Mouse (Mus musculus): Measurements from ENCODE around the gene Mat2a. TPM values are rescaled to one million over a fixed set of nuclear protein-coding genes. Genes with fewer than 3 reads are reported as not detected.
"Not testable (repeated sequence)": the region's sequence is repeated elsewhere in the genome, so short reads cannot be mapped to it uniquely, and the experiment has no call there.

The Mat2a gene
- polyA plus RNA-seq, 1 experiment, result 50.9 TPM

DNA sequence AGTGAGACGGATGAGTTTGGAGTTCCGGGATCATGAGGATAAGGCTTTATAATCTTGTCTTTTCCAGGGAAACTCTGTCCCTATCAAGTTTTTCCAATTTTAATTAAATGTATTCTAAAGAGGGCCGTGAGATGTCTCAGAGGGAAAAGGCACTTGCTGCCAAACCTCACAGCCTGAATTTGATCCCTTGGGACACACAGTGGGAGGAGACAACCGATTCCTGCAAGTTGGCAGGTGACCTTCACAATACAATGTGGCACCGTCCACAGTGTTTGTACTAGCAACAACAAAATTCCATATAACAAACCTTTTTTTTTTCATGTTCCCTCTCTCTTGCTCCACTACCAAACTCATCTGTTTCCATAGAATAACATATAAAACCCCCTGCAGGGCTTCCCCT, 19.6 kb upstream of the Mat2a start:
- no peak for DNase-seq (ENCODE audit: low read depth, low spot score)
- 7% methylated on average over 5 of the region's 5 CpGs for WGBS

DNA sequence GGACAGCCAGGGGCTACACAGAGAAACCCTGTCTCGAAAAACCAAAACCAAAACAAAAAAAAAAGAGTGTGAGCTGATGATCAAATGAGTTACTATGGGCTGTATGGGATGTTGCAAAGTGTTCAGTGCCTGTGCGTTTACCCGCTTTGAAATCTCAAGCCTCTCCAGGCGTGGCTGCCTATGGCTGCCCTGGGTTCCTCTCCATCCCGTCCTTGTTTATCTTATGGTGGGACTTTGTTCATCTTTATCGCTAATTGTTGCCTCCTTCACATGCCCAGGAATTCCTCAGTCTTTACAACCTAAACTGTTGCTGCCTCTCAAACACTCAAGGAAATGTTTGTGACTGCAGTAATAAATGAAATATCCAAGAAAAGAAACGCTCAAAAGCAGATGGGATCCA, 19.1 kb upstream of the Mat2a start:
- DNase-seq (ENCODE audit: low read depth, low spot score), result no peak

DNA sequence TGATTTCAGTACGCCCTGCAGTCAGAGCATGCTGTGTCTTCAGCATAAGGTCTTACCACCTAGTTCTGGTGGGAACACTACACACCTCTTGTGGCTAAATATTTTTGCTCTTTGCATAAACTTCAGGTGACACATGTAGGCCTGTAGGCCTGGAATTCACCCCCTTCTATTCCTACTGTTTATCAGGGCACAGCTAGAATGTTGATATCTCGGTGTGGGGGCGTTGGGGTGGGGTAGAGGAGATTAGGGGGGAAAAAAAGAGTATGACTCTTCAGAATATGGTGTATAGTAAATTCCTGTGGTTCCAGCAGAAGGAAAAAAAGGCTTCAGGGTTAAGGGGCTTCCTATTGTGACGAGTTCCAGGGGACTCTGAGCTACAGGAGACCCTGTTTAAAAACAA, 17.2 kb upstream of the Mat2a start:
- DNase-seq (ENCODE audit: low read depth, low spot score), result no peak
- 91% methylated on average over 4 of the region's 4 CpGs for WGBS

More for the DNA sequence above, 19.1 kb upstream of the Mat2a start:
- WGBS, result 22% methylated on average over 7 of the region's 7 CpGs

DNA sequence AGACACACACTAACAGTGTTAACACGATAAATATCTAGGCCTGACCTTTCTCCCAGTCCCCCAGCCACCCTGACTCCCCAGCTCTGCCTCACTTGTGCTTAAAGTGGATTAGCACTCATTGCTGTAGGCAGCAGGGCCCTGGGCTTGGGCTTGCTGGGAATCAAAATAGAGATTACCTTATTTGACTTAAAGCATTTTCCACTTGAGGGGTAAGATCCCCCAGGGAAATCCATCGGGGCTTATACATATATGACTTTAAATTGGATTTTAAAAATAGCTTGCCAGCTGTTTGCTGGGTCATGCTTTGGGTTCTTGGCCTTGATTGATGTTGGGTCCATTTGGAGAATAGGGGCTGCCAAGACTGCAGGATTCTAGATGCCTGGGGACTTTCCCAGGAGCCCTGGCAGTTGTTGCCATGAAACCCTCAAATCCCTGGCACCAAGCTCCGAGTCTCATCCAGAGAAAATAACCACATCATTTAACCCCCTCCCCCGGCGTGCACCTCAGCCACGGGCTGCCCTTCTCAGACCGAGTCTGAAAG, 15.5 kb upstream of the Mat2a start:
- no peak for DNase-seq (ENCODE audit: low read depth, low spot score)
- WGBS, result 64% methylated on average over 7 of the region's 7 CpGs

DNA sequence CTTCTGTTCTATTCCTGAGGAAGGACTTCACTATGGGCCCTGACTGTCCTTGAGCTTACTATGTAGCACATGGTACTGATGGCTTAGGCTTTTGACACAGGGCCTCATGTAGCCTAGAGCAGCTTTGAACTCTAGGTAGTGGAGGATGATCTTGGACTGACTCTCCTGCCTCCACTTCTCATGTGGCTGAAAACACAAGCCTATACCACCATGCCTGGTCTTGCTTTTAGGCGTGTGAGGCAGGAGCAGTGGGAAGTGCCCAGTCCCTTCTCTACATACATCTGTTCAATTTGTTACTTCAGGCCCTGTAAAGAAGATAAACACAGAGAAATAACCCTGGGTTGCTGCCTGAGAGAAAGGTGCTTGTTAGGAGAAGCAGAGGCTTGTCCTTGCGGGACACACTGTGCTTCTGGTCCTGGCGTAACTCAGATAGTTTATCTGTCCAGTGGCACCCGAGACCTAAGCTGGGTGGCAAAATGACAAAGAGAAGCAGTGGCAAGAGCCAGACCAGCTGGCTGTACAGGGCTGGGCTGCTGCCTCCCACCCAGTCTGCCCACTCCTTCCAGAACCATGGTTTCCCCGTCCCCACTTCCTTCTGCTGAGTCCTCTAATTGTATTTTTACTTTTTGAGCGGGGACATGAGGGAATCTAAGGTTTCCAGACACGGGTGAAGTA, 14.9 kb upstream of the Mat2a start:
- no peak for DNase-seq (ENCODE audit: low read depth, low spot score)
- WGBS, result 62% methylated on average over 7 of the region's 7 CpGs

DNA sequence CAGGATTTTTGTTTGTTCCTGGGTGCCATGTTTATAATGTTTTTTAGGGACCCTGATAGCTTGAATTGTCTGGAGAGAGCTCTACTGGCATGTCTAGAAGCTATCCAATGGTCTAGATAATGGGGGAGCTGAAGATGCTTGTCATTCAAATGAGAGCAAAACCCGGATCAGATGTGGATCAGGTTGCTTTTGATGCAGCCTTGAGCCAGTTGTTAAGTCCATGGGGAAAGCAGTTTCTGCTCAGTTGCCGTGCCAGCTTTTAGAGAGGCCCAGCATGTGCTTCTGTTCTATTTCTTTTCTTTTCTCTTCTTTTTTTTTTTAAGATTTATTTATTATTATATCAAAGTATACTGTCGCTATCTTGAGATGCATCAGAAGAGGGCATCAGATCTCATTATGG, 14.2 kb upstream of the Mat2a start:
- no peak for DNase-seq (ENCODE audit: low read depth, low spot score)
- 91% methylated on average over 3 of the region's 3 CpGs for WGBS

DNA sequence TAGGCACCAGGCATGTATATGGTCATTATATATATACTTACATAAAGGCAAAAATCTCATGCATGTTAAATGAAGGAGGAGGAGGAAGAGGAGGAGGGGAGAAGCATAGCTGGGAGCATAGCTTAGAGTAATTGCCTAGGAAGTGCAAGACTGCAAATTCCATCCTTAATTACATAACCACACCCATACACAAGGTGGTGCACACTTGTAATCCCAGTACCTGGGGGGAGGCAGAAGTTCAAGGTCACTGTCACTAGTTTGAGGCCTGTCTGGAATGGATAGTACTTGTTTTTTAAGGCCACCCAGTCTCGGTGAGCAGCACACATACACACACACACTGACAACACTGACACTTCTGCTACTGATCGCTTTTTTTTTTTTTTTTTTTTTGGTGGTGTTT, 13.0 kb upstream of the Mat2a start:
- no peak for DNase-seq (ENCODE audit: low read depth, low spot score)
- WGBS, result 50% methylated on average over 2 of the region's 2 CpGs

DNA sequence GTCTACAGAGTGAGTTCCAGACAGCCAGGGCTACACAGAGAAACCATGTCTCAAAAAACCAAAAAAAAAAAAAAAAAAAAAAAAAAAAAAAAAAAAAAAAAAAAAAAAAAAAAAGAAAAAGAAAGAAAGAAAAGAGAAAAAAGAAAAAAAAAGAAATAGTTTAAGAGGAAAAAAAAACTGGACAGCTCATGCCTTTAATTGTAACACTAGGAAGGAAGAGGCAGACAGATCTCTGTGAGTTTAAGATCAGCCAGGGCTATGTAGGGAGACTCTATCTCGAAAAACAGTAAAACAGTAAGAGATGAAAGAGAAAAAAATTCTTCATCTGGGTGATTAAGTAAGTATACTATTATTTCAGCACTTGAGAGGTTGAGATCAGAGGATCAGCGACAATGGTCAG, 12.4 kb upstream of the Mat2a start:
- WGBS, result 82% methylated on average over 2 of the region's 2 CpGs
- not testable (repeated sequence) for DNase-seq (ENCODE audit: low read depth, low spot score)

DNA sequence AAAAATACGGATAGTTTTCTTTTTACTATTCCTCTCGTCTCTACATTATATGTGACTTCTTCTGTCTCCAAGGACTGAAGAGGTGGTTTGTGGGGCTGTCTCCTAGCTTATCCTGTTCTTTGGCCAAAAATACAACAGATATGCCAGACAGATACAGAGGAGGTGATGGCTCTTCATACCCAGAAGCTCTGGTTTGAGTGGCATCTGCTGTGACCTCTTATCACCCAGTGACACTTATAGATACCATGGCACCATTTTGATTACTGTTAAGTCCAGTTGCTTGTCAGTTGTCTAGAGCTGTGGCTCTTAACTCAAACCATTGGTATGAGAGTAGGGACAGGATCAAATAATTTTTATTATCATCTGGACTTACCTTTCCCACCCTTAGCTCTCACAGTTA, 8.1 kb upstream of the Mat2a start:
- WGBS, result 92% methylated on average over 2 of the region's 2 CpGs

DNA sequence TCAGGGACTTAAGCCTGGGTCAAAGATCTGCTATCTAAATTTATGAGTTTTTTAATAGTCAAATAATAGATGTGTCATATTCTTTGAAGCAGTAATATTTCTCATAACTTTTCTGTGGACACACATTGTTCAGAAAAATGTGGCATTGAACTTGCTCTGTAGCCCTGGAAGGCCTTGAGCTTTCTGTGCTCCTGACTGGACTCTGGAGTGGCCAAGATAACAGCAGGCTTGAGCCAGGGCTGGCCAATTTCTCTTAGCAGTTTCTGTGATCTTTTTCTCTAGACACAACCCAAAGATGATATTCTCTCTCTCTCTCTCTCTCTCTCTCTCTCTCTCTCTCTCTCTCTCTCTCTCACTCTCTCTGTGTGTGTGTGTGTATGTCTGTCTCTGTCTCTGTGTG, 5.7 kb upstream of the Mat2a start:
- no peak for DNase-seq (ENCODE audit: low read depth, low spot score)

More for the DNA sequence above, 8.1 kb upstream of the Mat2a start:
- DNase-seq (ENCODE audit: low read depth, low spot score), result no peak

DNA sequence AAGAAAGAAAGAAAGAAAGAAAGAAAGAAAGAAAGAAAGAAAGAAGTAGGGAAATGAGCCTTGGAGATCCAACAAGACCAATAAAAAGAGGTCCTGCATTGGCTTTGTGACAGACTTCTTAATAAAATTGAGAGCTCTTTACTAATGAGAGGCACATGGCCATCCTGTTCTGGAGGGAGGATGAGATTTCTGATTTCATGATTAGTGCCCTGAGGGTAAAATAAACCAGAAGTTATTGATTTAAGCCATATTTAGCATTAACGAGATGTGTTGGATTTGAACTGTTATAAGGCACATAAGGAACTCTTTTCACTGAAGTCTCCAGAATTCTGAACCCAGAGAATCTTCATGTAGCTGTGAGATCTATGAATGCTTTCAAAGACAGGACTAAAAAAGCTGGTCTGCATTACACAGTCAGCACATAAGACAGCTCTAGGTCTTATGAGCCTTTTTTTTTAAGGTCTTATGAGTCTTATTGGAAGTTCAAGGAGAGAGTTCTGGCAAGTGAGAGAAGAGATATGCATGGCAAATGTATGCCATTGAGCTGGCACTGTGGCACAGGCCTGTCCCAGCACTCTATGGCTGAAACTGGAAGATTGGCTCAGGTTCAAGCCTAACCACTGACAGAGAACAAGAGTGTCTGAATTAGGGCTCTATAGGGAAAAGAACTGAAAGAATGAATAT, 3.7 kb upstream of the Mat2a start:
- WGBS, result 97% methylated on average over 1 of the region's 1 CpGs
- DNase-seq (ENCODE audit: low read depth, low spot score), result no peak

DNA sequence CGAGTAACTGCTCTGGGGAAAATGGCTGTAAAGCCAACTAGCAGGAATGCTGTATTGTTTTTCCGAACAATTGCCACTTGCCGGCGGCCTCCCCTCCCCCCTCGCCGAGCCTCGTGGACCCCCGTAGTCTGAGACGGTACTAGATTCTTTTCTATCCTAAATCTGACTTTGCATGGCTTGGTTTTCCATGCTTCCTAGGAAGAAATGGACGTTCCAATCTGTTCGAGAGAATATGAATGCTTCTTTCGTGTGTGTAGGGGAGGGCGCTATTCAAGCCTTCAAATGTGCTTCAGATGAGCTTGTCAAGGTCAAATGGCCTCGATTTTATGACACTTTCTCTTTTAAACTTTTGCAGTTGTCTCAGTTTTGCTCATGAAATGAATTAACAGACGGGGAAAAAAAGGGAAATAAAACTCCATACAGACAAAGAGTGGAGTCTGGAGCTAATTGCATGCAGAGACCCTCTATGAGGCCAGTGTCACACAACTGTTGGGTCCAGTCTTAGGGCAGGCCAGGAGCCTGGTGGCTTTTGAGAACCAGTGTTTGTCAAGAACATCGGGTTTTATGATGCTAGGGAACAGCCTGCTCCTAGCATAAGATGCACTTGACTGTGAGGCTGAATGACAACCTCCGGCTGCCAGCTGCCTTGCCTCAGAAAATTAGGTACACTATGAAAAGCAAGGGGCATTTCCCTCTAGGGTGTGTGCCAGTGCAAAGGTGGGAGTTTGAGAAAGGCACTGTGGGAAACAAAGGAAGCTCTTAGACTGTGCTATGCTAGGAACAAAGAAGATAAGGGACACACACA, 1.0 kb upstream of the Mat2a start:
- DNase-seq (ENCODE audit: low read depth, low spot score), result no peak

DNA sequence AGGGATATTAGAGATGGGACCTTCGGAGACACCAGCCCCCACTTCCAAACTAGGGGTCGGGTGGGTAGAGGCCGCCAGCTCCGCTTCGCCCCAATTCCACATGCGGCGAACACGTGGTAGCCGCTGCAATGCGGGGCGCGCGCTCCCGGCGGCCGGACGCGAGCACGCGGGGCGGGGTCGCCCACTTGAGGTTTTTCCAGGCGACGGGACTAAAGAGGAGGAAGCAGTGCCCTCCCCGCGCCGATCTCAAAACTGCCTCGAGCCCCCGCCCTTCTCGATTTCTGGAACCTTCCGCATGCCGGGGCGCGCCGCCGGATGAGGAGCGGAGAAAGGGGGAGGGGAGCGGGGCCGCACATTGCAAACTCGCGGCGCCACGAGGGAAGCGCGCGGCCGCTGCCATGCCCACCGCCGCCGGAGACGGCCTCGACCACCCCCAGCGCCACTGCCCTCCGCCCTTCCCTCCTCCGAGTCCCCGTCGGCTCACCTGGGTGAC, 450 bp downstream of the Mat2a start:
- 1% methylated on average over 52 of the region's 57 CpGs for WGBS
- no peak for DNase-seq (ENCODE audit: low read depth, low spot score)

More for the DNA sequence above, 1.0 kb upstream of the Mat2a start:
- 2% methylated on average over 17 of the region's 17 CpGs for WGBS

DNA sequence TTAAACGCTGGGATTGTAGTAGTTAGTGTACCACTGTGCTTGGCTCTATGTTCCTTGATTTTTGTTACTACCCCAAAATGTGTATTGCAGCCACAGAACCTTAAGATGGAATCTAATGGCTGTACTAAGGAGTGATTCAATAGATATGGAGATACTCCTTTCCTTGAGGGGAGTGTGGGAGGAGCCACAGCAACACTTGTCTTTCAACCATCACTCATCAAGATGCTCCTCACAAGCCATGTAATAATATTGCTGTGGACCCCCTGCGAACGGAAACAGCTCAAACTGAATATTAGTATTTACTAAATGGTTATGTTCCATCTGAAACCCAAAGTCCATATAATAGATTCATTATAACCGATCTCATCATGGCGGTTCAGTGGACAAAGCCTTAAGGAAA, 1.1 kb downstream of the Mat2a start:
- WGBS, result under 1% methylated on average over 5 of the region's 5 CpGs

DNA sequence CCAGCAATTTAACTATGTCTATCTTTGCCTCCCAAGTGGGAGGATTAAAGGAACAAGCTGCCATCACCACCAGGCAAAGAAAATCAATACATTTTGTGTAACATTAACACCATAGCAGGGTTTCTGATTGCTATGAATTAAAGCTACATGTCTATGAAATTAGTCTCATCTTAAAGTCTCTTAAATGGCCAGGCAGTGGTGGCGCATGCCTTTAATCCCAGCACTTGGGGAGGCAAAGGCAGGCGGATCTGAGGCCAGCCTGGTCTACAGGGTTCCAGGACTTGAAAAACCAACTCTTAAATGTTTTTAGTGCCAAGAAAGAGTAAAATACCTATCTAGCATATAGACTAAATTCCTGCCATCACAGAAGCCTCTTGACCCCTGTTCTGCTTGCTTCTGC, 7.2 kb downstream of the Mat2a start:
- no peak for DNase-seq (ENCODE audit: low read depth, low spot score)
- 89% methylated on average over 2 of the region's 2 CpGs for WGBS

More for the DNA sequence above, 1.1 kb downstream of the Mat2a start:
- no peak for DNase-seq (ENCODE audit: low read depth, low spot score)

DNA sequence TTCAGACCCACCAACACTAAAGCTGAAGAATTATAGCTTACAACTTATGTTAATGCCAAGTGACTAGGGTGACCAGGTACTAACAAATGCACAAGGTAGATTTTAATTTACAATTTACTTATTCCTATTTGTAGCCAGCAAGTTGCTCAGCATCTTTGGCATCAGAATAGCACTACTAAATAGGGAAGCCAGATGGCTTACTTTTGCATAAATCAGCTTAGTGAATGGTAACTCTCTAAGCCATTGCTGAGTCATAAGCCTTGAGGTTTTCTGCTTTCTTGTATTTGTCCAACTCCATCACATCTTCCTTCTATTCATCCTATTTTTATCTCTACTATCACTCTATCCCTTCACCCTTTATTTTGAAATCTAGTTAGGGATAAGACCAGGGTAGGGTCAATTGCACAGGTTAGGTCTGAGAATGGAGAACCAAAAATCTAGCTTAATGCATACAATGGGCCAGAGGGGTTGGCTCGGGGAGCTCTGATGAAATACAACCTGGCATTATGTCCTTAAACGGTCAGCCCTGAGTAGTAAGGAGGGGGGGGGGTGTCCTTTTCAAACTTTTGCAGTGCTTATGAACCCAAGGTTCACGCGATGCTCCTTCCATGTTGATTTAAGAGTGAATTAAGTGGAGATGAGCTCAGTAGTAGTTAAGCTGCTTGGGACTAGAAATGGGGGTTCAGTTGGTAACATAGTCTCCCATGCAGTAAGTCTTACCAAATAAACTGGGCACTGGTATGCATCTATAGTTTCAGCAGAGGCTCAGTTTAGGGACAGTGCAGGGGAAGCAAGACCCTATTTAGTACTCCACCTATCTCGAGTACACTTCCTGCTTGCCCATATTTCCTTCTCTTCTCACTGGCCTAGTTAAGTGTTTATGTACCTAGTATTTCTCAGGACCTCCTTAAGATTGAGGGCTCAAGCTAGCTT, 8.1 kb downstream of the Mat2a start:
- DNase-seq (ENCODE audit: low read depth, low spot score), result no peak
- WGBS, result 33% methylated on average over 5 of the region's 5 CpGs

DNA sequence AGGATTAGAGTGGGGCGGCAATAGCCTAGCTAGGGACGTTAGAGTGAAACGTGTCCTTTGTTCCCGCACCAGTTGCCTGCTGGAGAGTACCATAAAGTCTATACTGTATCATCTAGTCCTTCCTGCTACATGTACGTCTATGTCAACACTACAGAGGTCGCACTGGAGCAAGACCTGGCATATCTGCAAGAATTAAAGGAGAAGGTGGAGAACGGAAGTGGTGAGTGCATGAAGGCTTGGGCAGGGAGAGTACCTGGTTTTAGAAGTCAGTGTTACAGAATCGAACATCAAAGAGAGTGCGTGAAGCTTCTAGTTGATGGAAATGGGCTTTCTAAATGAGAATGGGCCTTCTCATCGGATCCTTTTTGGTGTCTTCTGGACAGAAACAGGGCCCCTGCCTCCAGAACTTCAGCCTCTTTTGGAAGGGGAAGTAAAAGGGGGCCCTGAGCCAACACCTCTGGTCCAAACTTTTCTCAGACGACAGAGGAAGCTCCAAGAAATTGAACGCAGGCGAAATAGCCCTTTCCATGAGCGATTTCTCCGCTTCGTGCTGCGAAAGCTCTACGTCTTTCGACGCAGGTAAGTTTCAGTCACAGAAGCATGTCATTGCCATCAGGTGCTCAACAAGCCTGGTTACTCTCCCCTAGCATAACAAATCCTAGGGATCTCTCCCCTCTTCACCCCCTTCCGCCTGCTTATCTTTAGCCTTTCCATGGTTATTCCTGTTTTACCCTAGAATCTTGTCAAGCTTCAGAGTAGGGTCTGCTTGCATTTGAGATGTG, 10.1 kb downstream of the Mat2a start:
- WGBS, result 64% methylated on average over 21 of the region's 21 CpGs
- no peak for DNase-seq (ENCODE audit: low read depth, low spot score)

DNA sequence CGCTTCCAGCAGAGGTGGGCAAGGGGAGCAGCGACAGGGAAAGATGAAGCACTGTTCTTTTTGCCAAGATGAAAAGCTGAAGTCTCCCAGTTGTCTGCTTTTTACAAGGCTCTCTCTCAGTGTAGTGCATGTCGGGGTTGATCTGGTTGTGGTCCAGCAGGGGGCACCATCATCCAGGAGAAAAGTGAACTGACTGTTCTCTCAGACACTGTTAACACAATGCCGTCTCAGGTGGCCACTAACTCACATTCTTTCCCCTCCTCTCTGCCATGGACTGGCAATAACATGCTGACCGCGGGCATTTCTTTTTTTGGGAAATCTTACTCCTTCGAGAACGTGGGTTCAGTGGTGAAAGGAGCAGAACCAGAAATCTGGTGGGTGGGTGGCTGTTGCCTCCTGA, 11.3 kb downstream of the Mat2a start:
- 28% methylated on average over 8 of the region's 8 CpGs for WGBS
- DNase-seq (ENCODE audit: low read depth, low spot score), result no peak

DNA sequence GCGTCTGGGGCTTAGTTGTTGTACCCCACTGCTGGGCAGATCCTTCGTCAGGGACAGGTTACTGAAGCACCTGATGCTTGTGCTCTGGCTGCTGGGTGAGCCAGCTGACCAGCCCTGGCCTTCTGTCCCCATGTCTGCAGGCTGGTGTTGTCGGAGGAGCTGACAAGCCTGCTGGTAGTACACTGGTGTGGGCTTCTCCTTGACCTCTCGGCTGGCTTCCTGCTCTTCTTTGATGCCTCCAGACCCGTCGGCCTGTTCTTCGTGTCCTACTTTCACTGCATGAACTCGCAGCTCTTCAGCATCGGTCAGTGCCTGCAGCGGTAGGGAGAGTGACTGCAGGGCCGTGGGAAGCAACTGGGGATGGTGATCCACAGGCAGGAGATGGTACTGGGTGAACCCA, 13.7 kb downstream of the Mat2a start:
- DNase-seq (ENCODE audit: low read depth, low spot score), result no peak
- 94% methylated on average over 11 of the region's 11 CpGs for WGBS
